Mouse (Mus musculus) ES-E14 (cell line): ENCODE results near the gene Fbxw9. TPM values are rescaled to one million over a fixed set of nuclear protein-coding genes. Genes with fewer than 3 reads are reported as not detected.
A peak's percentile ranks its signal among the peaks of the same experiment; 100 is the strongest.

Experiments
- DNase-seq: peaks from one replicate; pipeline ENCODE4 v3.0.0-alpha.2; 2013; ENCODE audit warnings: low read depth, low spot score
- H3K27ac ChIP-seq: 2 replicates; pipeline ENCODE4 v1.5.1; 2012; ENCODE audit warnings: low read depth, mild to moderate bottlenecking, low read length, moderate library complexity, mixed read lengths; ENCODE audit not compliant: poor library complexity, insufficient read depth, severe bottlenecking
- H3K36me3 ChIP-seq: 2 replicates; pipeline ENCODE4 v1.6.1; 2012; ENCODE audit warnings: mild to moderate bottlenecking, low read length, moderate library complexity, mixed read lengths; ENCODE audit not compliant: control insufficient read depth, poor library complexity, insufficient read depth, severe bottlenecking
- H3K4me1 ChIP-seq, 2 experiments: fragments of 150-350 bp in 1 of 2; sonication (generic) in 1 of 2; 2 replicates each; pipeline ENCODE4 v1.6.1; 2012; ENCODE audit warnings: low read length in 2 of 2, mild to moderate bottlenecking in 1 of 2, mixed read lengths in 1 of 2; ENCODE audit not compliant: control insufficient read depth in 2 of 2, insufficient read depth in 2 of 2, poor library complexity in 1 of 2
- H3K4me3 ChIP-seq, 2 experiments: fragments of 150-350 bp in 1 of 2; sonication (generic) in 1 of 2; 2 replicates each; pipeline ENCODE4 v1.5.1; 2012; ENCODE audit warnings: low read length in 2 of 2, low read depth in 1 of 2, mild to moderate bottlenecking in 1 of 2, mixed read lengths in 1 of 2; ENCODE audit not compliant: insufficient read depth in 1 of 2, poor library complexity in 1 of 2, severe bottlenecking in 1 of 2
- H3K9ac ChIP-seq: 2 replicates; pipeline ENCODE4 v1.6.1; 2012; ENCODE audit warnings: low read depth, mild to moderate bottlenecking, low read length, mixed read lengths; ENCODE audit not compliant: poor library complexity, insufficient read depth, severe bottlenecking
- H3K9me3 ChIP-seq: fragments of 150-350 bp; sonication (generic); 2 replicates; pipeline ENCODE4 v1.6.1; 2012; ENCODE audit warnings: low read depth, mild to moderate bottlenecking, low read length; ENCODE audit not compliant: control insufficient read depth, insufficient read depth
- CHD2 ChIP-seq: IDR thresholded peaks from 2 replicates; pipeline ENCODE4 v1.6.1; 2014; ENCODE audit warnings: mild to moderate bottlenecking, low read depth, low read length, inconsistent platforms
- HCFC1 ChIP-seq: IDR thresholded peaks from 2 replicates; pipeline ENCODE4 v1.6.1; 2012; ENCODE audit warnings: low read length, inconsistent platforms, borderline replicate concordance; ENCODE audit not compliant: insufficient read depth
- MAFK ChIP-seq: IDR thresholded peaks from 2 replicates; pipeline ENCODE4 v1.6.1; 2014; ENCODE audit warnings: mild to moderate bottlenecking, low read depth, low read length, inconsistent platforms; ENCODE audit not compliant: insufficient read depth
- ZC3H11A ChIP-seq: IDR thresholded peaks from 2 replicates; pipeline ENCODE4 v1.6.1; 2012; ENCODE audit warnings: low read depth, mild to moderate bottlenecking, inconsistent platforms, low read length, borderline replicate concordance
- ZNF384 ChIP-seq: IDR thresholded peaks from 2 replicates; pipeline ENCODE4 v1.6.1; 2012; ENCODE audit warnings: low read depth, low read length, inconsistent platforms
- in situ Hi-C, 2 experiments: fragments of 600-800 bp; cut with MboI; formaldehyde crosslinking; loops; one replicate each; pipeline ENCODE4 v1.15.1; 2025; ENCODE audit warnings: low sequenced_read_pairs in 2 of 2, inconsistent platforms in 1 of 2; ENCODE audit not compliant: unreplicated experiment in 2 of 2
- total RNA-seq: library from RNA; depleted of rRNA; stranded (reverse); fragments of 300-350 nt; gene quantifications from 2 replicates; pipeline ENCODE4 v1.2.3, GENCODE M21; 2012

Fbxw9 gene
- total RNA-seq, 1 experiment, result 49.3 TPM

GRCm38 (mm10) chr8:85072364-85072929 lies 12.6 kb downstream of the Fbxw9 start:
- TF ChIP-seq CHD2, result no peak
- no peak for TF ChIP-seq ZC3H11A
- no peak for TF ChIP-seq ZNF384
- no peak for TF ChIP-seq MAFK
- no peak for TF ChIP-seq HCFC1
- Histone ChIP-seq H3K4me1 (peaks cover 0 to 11% of the 10 kb centered on the region in 2 experiments; a peak in 1 of 4 replicates), H3K27ac (peak overlapping the region; percentile 84), H3K9me3 (no peaks in the 10 kb centered on the region), H3K9ac (peak overlapping the region; percentile 90), H3K36me3 (peaks cover 39% of the 10 kb centered on the region), H3K4me3 (peak overlapping the region; percentile 73 to 96)
- in situ Hi-C loops, result no loop called here
- no peak for DNase-seq

GRCm38 (mm10) chr8:85073041-85073612 lies 13.3 kb downstream of the Fbxw9 start:
- DNase-seq, result no peak
- in situ Hi-C loops, result no loop called here
- peaks cover 0 to 11% of the 10 kb centered on the region in 2 experiments; a peak in 1 of 4 replicates for H3K4me1 ChIP-seq
- H3K9me3 ChIP-seq, result no peaks in the 10 kb centered on the region
- H3K36me3 ChIP-seq, result peaks cover 34% of the 10 kb centered on the region
- TF ChIP-seq CHD2 (no peak), ZC3H11A (no peak), HCFC1 (no peak), ZNF384 (no peak), MAFK (no peak)
- H3K4me3 ChIP-seq, result peak overlapping the region; percentile 43 to 53
- H3K9ac ChIP-seq, result peak overlapping the region; percentile 66
- 0 out of 2 replicates have a peak overlapping the region, but pooled peaks have one; percentile 1 for H3K27ac ChIP-seq

GRCm38 (mm10) chr8:85074167-85074566 lies 14.3 kb downstream of the Fbxw9 start:
- H3K9ac ChIP-seq, result no peak overlapping the region
- TF ChIP-seq MAFK, result no peak
- no peak for TF ChIP-seq ZNF384
- no peak for TF ChIP-seq HCFC1
- no peak for TF ChIP-seq CHD2
- TF ChIP-seq ZC3H11A, result no peak
- no peaks in the 10 kb centered on the region for H3K9me3 ChIP-seq
- H3K4me3 ChIP-seq, result no peak overlapping the region
- H3K27ac ChIP-seq, result no peak overlapping the region
- no peak for DNase-seq
- in situ Hi-C loops, result no loop called here
- H3K36me3 ChIP-seq, result peaks cover 32% of the 10 kb centered on the region
- H3K4me1 ChIP-seq, result peaks cover 0 to 11% of the 10 kb centered on the region in 2 experiments; a peak in 1 of 4 replicates

DNA sequence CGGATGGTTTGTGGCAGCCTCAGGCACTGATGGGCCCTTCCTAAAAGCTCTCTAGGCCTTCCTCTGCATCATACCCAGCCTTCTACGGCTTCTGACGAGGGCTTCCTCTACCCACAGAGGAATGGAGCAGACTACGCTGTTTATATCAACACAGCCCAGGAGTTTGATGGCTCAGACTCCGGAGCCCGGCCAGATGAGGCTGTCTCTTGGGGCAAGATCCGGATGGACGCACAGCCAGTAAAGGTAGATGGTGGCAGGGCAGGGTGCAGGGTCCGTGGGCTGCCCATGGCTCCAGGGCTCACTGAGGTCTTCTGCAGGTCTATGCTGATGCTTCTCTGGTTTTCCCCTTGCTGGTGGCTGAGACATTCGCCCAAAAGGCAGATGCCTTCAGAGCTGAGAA lies 14.8 kb downstream of the Fbxw9 start:
- Histone ChIP-seq H3K9me3 (no peaks in the 10 kb centered on the region), H3K36me3 (peaks cover 32% of the 10 kb centered on the region), H3K27ac (no peak overlapping the region), H3K4me1 (peaks cover 0 to 11% of the 10 kb centered on the region in 2 experiments; a peak in 1 of 4 replicates), H3K4me3 (no peak overlapping the region), H3K9ac (no peak overlapping the region)
- DNase-seq, result no peak
- in situ Hi-C loops, result no loop called here
- TF ChIP-seq ZC3H11A (no peak), MAFK (no peak), CHD2 (no peak), ZNF384 (no peak), HCFC1 (no peak)
